Mouse (Mus musculus): Measurements from ENCODE around the gene Nfam1. TPM values are rescaled to one million over a fixed set of nuclear protein-coding genes. Genes with fewer than 3 reads are reported as not detected.

The Nfam1 gene
- polyA plus RNA-seq, 3 experiments from 2014 or later = 0.26 to 0.92 TPM; not detected in 1

GRCm38 (mm10) chr15:82992079-82992783 is 40.9 kb downstream of the Nfam1 start:
- ATAC-seq = no peak

- no peak for ATAC-seq
Observed at GRCm38 (mm10) chr15:82989190-82989704, 43.9 kb downstream of the Nfam1 start.

DNA sequence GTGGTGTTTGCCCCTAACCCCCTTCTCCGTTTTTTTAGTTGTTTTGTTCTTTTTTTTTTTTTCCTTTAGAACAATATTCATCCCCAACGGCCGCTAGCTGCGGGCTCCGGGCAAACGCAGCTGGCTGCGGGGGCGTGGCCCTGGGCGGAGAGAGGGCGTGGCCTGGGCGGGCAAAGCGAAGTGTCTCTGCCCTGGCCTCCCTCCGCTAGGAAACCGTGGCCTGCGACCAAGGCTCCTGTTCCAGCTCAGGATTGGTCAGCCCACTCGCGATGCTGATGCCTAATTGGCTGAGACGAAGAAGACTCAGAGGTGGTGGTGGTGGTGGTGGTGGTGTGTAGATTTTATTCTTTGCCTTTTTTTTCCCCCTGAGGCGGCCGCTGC is 45.4 kb downstream of the Nfam1 start, which contains the start of gene Tcf20:
Gene Tcf20 (minus strand): TSS at position 141 of the 381 bp plus-strand sequence.
- peak; percentile 90 for ATAC-seq

- peak; percentile 58 for ATAC-seq
Observed at GRCm38 (mm10) chr15:82987014-82987731, 45.9 kb downstream of the Nfam1 start.

- no peak for ATAC-seq
Observed at GRCm38 (mm10) chr15:82984574-82984973, 48.5 kb downstream of the Nfam1 start.

GRCm38 (mm10) chr15:82984097-82984496 is 49.0 kb downstream of the Nfam1 start:
- no peak for ATAC-seq

GRCm38 (mm10) chr15:82983416-82984026 is 49.6 kb downstream of the Nfam1 start:
- no peak for ATAC-seq

- ATAC-seq = no peak
Observed at GRCm38 (mm10) chr15:82982724-82983415, 50.2 kb downstream of the Nfam1 start.

DNA sequence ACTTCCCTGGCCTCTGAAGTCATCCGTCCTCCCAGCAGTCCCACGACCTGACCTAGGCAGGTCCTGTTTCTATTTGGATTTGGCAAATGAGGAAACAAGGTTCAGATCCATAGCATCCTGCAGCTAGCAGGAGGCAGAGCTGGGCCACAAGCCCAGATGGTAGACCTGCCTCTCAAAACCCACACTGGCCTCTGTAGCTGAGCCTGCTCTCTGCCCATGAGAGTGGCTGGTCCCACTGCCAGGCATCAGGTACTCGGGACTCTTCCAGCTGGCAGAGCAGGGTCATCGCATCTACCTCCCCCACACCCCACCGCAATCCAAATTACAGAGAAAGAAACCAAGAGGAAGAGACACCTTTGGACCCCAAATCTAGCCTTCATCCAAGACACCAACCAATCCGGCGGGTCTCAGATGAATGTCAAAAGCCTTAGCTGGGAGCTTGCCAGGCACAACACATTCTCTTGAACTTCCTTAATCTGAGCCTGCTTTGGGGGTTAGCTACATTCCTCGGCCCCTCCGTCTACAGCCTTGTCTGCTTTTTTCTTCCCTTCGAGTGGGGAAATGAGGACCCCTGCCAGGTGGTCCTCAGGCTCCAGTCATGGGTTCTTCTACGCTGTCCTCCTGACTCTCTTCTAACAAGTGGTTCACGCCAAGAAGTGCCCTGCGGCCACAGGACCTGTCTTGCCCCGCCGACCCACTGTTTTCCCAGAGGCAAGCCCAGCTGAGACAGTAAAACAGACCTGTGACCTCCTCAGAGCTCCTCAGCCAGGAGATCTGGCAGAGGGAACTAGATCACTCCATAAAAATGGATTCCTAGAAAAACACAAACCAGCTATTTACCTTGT is 51.2 kb downstream of the Nfam1 start:
- no peak for ATAC-seq

DNA sequence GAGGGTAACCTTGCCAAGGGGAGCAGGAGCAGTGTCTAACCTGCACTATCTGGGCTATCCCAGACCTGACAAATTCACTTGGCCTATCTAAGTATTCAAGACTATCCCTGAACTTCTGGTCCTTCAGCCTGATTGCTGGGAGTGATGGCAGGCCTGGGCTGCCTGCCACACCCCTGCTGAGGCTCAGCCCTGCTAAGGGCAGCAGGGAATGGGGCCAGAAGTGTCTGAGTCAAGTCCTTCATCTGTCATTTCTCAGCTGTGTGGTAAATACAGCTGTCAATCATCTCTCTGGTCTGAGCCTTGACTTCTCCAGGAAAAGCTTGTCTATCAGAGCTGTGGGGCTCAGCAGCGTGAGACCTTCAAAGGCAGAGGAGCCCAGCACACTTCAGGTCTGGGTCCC is 53.6 kb downstream of the Nfam1 start:
- no peak for ATAC-seq

GRCm38 (mm10) chr15:82974471-82974870 is 58.6 kb downstream of the Nfam1 start:
- ATAC-seq = no peak

DNA sequence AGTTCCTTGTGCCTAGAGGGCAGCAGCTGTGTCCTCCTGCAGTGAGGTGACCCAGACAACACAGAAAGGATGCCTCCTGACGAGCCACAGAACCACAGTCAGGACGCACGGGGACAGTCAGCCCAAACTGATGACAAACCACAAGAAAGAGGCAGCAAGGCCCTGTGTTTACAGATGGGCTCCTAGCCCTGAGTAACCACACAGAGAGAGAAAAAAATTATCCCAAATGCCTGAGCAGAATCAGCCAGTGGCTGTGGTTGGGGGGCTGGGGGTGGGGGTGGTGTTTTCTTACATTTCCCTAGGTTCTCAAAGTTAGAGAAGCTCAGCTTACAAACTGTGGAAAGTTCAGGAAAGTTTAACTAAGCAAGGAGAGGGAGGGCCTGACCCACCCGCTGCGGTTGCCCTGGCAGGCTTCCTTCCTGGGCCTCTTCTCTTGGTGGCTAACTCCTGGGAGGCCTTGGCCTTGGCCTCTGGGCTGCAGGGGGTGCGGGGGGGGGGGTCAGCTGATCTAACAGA is 63.8 kb downstream of the Nfam1 start:
- no peak for ATAC-seq

DNA sequence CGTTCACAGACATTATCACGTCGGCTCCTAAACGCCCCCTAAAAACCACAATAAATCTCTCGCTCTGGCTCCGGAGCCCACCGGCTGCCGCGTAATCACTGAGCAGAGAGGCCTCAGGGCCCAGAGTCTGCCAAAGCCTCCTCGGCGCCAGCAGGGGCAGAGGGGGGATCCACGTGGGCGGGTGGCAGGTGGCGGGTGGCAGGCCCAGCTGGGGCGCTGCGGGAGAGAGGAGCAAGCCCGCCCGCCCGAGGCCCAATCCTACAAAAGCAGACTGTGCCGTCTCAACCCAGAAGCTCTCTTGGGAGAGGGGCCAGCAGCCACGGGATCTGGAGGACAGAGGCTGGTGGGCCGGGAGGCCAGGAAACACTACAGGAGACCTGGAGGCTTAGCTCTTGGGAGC is 64.7 kb downstream of the Nfam1 start:
- ATAC-seq = no peak

GRCm38 (mm10) chr15:82967947-82968346 is 65.2 kb downstream of the Nfam1 start:
- ATAC-seq = no peak

DNA sequence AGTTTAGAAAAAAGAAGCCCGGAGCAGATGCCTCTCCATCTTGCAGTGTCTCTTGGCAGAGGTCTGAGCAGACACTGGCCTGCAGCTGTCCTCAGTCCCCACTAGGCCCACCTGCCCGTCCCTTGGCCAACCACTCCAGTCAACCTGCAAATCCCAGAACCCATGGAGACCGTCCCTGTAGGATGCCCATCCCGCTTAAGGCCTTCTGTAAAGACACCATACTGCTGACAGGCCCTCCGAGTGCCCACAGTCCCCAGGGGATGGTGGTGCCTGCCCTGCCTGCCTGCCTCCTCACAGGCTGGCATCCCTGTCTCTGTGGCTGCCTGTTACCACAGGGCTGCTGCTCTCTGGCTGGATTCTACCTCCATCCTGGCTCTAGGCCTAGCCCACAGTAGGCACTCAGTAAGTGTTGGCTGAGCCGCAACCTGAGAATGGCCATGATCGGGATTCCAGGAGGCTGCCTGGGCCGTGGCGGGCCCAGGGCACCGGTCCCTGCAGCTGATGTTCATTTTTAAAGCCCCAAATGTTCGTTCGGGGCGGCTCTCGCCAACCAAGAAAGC is 68.8 kb downstream of the Nfam1 start:
- no peak for ATAC-seq

- ATAC-seq = no peak
Observed at GRCm38 (mm10) chr15:82963556-82964156, 69.5 kb downstream of the Nfam1 start.

- ATAC-seq = no peak
Observed at GRCm38 (mm10) chr15:82963090-82963489, 70.0 kb downstream of the Nfam1 start.

- no peak for ATAC-seq
Observed at GRCm38 (mm10) chr15:82962536-82962935, 70.6 kb downstream of the Nfam1 start.

GRCm38 (mm10) chr15:82960786-82961561 is 72.1 kb downstream of the Nfam1 start:
- ATAC-seq = no peak

GRCm38 (mm10) chr15:82959151-82959550 is 74.0 kb downstream of the Nfam1 start:
- no peak for ATAC-seq

Data from inflammation-experienced regulatory T-cells, adult 6 months (primary cell).